Mouse (Mus musculus): ENCODE measurements around the gene Rassf3.

Rassf3 gene

DNA sequence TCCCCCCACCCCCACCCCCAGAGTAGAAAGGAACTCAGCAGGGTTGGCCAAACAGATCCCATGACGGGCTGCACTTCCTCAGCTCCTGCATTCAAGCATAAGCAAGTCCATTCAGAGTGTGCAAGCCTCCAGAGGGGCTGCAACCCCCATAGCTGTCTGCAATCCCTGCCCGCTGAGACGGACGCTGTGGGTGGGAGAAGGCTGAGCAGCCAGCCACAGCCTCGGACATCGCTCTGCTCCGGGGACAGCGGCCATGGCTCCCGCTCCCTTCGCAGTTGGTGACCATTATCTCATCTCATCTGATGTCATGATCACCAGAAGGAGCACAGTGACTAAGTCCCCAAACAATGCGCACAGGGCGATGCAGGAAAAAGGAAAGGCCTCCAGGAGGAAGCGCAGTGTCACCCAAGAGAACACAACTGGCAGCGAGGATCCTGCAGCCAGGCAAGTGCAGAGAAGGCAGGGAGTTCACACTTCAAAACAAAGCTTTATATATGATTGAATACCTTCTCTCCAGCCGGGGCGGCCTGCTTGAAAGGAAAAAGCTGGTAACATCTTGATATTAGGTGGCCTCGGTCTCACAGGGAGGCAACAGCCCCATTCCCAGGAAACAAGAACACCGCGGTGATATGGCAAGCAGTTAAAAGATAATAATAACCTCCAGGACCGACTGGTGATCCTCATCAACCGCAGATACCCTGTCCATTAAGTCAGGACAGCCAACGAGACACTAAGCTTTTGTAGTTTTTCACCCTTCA, 14.6 kb downstream of the Rassf3 start:
- DNase-seq (ENCODE audit: low spot score in 2 of 2), result no peak

DNA sequence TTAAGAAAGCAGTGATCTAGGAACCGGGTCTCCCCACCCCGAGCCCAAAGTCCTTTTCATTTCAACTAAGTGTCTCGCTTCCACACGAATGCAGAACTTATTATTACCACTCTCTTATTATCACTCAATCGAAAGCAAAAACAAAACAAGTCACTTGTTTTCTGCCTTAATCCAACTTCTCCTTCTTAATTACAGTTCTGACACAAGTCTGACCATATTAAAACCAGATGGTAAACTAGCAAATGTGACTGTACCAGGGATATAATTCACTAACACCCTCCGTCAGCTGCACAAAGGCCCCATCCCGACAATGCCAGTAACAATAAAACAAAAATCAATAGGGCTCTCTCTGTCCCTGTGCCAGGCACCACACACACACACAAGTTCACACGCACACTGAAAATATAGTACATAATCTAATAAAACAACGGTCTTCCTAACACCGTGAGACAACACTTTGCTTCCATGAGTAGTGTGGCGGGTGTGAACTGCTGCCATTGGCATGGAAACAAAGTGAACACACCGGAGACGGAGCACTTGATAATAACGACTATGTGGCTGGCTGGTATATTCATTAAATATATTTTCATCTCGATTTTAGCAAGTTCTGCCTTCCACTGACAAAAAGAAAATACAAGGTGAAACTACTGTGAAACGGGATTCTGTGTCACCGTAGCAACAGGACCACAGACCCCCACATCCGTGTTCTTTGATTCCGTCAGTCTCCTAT, 16.9 kb downstream of the Rassf3 start:
- DNase-seq (ENCODE audit: low spot score in 2 of 2), result no peak

DNA sequence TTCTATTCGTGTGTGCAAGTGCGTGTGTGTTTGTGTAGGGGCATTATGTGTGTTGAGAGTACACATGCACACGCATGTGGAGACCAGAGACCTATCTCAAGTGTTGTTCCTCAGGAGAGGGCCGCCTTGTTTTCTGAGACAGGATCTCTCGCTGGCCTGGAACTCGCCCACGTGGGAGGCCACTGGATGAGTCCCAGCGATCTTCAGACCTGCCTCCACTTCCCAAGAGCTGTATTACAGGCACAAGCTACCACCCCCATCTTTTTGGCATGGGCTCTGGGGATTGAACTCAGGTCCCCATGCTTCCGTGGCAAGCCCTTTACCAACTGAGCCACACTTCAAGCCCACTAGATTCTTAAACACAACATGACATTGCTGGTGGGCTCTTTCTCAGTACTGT, 17.7 kb downstream of the Rassf3 start:
- no peak for DNase-seq (ENCODE audit: low spot score in 2 of 2)

DNA sequence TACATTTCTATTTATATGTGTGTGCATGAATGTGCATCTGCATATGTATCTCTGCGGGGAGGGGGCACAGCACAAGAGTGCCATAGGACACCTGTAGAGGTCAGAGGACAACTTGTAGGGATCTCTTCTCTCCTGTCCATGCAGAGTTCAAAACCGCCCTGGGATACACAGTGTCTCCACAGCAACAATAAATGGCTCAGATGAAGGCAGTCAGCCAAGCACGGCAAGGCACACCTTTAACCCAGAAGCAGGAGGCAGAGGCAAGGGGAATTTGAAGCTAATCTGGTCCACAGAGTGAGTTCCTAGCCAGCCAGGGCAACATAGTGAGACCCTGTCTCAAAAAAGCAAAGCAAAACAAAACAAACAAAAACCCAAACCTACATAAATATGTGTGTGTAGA, 18.8 kb downstream of the Rassf3 start:
- no peak for DNase-seq (ENCODE audit: low spot score in 2 of 2)

DNA sequence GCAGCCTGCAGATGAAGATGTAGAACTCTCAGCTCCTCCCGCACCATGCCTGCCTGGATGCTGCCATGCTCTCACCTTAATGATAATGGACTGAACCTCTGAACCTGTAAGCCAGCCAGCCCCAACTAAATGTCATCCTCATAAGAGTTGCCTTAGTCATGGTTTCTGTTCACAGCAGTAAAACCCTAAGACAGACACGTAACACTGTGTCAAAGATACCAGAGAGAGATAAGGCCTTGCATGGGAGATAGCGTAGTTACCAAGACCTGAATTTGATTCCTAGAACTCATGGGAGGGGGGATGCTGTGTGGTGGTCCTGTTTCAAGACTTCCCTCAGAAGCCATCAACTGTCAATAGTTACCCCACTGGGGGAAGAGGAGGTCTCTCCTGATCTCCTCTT, 20.6 kb downstream of the Rassf3 start:
- DNase-seq (ENCODE audit: low spot score in 2 of 2), result no peak

DNA sequence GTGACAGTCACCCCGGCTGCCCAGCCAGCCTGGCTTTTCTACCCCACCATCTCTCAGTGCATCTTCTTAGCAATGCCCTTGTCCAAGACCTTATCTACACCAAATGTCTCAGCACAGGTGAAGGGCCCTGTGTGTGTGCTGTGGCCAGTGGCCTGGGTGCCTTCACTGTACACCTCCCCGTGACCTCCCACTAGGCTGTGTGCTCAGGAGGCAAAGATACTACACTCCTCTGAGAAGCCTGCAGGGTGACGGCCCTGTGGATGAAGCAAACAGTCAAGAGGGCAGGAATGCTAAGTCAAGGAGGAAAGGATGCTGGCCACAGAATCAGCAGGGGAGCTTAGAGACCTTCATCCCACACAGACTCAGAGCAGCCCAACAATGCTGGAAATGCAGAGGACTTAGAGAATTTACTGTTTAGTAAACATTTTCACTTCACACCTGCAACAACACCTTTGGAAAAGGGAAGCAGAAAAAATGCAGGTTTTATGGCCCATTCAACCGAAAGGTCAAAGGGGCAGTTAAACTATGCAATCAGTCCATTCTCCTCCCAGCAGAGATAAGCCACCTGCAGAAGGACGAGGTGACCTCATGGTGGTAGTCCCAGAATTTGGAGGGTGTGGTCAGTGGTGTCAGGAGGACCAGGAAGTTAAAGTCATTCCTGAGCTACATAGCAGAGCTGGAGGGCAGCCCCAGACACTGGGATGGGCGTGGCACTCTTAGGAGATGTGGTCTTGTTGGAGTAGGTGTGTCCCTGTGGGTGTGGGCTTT, 21.3 kb downstream of the Rassf3 start:
- DNase-seq (ENCODE audit: low spot score in 2 of 2), result no peak

DNA sequence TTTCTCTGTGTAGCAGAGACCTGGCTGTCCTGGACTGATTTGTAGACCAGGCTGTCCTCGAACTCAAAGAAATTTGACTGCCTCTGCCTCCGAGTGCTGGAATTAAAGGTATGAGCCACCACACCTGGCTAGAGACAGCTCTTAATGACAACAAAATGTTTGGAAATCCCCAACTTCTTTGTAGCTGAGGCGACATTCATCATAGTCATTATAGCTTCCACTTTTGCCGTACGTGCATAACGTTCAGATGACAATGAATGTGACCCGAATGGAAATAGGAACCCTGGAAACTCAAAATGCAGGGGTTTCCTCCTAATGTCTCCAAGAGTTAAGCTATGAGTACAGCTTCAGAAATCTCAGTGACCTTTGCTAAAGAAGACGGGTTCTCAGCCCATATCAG, 22.1 kb downstream of the Rassf3 start:
- no peak for DNase-seq (ENCODE audit: low spot score in 2 of 2)

DNA sequence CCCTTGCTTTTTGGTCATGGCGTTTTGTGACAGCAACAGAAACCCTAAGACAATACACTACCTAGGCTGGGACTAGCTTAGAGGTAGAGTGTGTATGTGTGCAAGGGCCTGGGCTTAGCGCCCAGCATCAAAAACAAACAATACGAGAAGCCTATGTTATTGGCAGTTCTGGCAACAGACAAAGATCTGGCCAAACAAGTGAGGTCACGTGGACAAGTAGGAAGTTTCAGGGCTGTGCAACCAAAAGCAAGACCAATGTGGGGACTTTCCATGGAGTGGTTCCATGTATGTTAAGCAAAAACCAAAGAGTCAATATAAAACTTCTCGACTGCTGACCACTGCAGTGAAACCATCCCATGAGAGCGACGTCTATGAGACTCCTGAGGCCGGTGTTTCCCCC, 30.3 kb downstream of the Rassf3 start:
- DNase-seq (ENCODE audit: low spot score in 2 of 2), result no peak

DNA sequence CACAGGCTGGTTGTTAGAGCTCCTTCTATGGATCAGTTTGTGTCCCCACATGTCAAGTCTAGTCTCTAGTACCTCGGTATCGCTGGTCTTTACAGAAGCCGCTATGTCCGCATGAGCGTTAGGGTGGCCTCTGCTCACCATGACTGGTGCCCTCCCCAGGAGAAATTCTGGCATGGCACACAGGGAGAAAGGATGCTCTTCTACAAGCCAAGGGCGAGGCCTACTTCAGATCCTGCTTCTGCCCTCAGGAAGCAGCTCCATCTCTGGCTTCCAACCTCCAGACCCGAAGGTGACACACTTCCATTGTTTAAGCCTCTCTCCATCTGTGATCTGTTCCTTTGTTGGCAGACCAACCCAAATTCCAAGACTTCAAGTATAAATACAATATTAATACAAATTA, 31.9 kb downstream of the Rassf3 start:
- no peak for DNase-seq (ENCODE audit: low spot score in 2 of 2)

DNA sequence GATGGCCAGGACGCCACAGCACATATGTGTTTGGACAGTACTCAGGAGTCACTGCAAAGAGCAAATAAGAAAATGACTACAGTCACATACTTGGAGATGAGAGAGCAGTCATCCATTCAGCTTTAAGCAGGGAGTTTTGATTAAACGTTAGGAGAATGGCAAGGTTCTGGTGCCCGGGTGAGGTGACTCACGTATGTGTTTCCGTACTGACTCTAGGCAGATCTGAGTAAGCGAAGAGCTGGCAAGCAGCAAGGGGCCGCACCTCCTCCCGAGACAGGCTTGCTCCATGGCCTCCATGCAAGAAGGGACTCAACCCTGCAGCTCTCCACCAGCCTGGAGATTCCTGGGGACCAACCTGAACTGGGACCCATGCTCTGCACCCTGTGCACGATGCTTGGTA, 32.4 kb downstream of the Rassf3 start:
- DNase-seq (ENCODE audit: low spot score in 2 of 2), result no peak

DNA sequence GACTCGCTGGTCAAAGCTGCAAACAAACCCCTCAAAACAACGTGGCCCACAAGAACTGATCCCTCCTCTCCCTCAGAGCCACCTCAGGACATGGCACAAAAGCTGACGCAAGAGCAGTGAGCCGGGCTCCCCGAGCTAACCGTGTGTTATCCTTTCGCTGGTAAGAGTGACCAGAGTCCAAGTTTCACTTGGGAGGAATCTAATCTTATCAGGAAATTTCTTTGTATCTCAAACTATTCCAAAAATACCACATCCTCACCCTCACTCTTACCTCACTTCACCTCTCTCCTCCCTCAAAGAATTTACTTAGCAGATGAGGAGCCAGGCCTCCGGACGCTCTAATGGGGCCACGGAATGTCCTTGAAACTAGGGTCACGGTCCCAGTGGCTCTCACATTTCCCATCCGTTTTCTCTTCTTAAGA, 36.8 kb downstream of the Rassf3 start:
- no peak for DNase-seq (ENCODE audit: low spot score in 2 of 2)

DNA sequence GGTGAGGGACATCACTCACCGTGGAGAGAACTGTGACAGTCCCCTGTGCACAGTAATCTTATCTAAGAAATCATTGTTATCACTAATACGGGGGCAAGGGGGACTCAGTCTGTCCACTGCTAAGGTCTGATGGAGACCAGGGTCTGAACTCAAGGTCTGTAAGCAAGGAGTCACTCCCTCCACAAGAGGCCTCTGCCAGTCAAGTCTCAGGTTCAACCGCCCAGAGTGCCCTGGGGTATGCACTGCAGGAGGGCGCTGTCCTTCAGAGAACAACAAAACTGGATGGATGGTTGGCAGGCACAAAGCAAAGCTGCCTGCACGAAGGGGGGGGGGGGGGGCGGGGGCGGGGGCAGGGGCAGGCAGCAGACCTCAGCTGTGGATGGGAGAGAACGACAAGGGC, 38.0 kb downstream of the Rassf3 start:
- no peak for DNase-seq (ENCODE audit: low spot score in 2 of 2)

DNA sequence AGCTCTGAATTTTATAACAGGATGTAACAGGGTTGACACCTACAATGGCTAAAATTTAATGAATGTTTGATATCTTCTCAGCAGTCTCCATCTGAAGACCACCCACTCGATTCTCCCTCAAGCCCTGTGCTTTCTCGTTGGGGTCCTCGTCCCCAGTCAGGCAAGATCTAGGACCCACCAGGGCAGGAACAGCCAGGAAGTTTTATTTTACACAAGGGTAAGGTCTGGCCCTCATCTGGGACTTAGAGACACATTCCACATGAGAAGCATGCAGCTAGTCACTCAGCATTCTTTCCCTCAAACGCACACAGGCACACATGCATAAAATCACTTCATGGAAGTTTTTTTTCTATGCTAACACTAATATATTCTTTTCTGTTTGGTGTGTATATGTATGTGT, 39.5 kb downstream of the Rassf3 start:
- DNase-seq (ENCODE audit: low spot score in 2 of 2), result no peak

DNA sequence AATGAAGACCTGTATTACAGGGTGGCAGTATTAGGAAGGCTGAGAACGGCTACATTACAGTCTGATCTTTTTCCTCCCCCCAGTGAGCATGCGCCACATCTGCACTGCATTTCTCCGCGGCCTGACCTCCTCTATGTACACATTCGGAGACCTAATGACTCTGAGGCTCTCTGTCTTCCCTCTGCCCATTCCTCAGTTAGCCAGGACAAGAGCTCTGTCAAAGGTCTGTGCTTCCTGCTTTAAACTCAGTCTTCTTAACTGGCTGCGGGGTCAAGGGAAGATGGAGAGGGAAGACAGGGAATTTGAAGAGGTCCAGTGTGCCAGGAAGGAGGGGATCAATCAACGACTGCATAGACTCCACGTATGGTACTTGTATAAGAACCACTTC, 39.9 kb downstream of the Rassf3 start:
- no peak for DNase-seq (ENCODE audit: low spot score in 2 of 2)

DNA sequence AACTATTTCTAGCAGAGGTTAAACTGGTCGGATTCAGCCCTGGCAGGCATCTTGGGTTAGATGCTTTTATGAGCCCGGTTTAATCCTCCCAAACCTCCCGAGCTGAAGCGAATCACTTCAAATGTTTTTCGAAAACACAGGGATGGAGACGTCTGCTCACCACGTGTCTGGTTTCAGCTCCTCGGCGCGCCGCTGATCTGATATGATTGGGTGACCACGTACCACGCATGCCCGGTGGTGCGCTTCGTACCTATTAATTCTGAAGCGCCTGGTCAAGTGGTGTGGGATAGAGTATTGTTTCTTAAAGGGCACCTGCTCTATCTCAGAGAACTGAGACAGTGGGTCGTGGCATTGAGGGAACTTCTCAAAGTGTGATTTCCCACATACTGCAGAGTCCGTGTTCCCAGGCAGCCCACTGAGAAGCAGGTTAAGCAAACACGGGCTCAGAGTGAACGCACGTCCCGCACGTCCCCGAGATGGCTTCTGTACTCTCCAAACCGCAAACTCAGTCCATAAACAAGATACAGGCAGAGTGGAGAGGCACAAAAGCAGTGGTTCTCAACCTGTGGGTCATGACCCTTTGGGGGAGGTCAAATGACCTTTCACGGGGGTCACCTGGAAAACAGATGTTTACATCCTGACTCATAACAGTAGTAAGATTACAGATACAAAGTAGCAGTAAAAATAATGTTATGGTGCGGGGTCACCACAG, 40.4 kb downstream of the Rassf3 start:
- DNase-seq (ENCODE audit: low spot score in 2 of 2), result no peak

DNA sequence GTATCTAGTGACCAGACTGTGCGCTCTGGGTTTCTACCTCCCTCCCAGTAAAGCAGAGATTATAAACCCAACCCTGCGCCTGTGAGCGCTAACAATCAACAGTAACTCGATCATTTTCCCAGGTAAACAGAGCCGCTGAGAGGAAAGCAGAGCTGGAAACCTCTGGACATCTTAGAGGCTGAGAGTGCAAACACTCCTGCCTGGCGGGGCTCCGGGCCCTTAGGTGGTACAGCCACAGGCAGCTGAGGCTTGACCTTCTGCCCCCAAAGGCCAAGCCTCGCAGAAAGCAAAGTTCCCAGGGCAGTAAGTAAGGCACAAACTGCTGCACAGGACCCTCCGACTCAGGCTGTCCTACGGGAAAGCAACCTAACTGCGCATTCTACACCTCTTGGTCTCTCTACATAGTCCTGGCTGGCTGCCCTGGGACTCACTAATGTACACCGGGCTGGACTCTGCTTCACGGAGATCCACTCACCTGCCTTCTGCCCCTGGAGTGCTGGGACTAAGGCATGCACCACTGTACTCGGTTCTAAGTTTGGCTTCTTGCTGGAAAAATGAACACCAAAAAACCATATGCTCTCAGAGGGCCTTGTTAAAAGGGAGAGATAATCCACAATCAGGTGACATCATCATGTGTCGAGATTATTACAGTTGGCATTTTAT, 41.6 kb downstream of the Rassf3 start:
- no peak for DNase-seq (ENCODE audit: low spot score in 2 of 2)

DNA sequence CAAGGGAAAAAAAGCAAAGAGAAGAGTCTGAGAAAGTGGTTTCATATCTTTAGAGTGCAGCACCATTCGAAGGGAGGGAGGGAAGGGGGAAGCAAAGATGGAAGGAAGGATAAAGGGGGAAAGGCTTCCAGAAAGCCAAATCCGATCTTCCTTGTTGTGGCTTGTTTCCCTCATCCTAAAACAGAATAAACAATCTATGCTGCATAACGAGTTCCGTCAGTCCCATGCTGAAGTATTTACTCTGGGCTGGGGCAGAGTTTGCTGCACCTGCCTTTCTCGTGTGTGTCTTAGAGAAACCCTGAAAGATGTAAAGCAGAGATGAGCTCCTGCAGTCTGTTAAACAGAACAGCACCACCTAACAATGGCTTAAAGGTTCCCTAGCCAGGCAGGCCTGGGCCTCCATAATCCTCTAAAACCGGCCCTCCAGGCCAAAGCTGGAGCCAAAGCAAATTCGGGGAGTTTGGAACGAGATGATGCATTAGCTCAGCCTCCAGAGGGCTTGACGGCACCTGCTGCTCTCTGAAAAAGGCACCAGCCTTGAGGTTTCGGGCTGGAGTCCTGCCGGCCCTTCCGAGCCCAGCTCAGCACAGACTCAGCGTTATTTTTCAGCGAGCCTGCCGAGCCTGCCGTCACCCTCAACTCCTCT, 43.4 kb downstream of the Rassf3 start:
- DNase-seq (ENCODE audit: low spot score in 2 of 2), result no peak

DNA sequence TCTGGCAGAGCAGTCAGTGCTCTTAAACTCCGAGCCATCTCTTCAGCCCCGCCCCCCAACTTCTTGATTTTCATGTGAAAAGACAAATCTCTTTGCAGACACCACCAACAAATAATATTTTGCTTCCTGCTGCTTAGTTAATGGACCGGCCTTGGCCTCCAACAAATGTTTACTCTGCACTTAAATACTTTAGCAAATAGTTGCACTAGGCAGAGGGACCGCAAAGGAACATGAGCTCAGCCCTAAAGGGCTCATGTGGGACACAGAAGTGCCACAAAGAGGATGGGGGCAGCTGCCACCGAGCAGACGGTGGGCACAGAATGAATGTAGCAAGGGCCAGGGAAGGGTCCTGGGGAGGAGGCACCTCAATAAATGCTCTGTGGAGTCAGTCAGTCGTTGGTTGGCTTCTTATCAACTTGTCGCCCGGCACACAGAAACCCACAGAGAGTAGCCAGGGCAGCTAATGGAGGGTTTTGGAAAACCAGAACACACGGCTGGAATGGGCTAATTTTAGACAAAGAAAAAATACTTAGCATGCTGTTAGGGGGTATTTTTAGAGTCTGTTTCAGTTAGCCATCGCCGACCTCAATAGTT, 44.0 kb downstream of the Rassf3 start:
- no peak for DNase-seq (ENCODE audit: low spot score in 2 of 2)

DNA sequence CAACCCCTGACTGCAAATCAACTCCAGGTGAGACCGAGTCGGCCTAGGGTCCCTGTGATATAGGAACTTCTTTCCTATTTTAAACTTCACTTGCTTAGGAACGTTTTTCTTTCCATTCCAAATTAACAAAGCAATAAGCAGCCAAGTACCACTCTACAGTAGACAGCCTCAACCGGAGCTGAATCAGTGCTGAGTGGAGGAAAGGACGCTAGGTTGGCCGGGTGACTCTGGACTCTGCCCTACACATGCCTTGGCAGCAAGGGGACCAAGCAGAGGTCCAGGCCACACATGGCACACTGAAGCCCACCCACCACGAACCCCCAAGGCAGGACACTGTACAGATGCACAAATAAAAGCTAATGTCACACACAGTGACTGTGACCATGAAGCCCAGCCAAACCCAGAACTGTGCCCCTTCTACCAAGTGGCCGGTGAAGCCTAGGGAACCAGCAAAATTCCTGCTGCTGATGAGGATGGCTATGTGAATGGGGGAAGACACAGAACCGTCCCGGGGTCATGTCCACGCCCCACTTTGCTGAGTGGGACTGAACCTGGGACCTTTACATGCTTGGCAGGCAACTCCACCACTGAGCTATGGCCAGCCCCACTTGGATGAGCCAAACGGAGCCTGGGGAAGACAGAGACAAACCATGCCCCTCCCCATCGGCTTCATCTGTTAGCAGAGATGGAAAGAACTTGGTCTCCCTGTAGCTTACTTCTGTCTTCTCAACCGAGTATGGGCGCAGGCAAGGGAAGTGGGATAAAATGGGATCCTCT, 45.2 kb downstream of the Rassf3 start:
- no peak for DNase-seq (ENCODE audit: low spot score in 2 of 2)

Measured in spleen, postnatal 36 days (tissue).